ENCODE assay signal across 18 mouse cellular contexts in genomic region chrX:99556876-99557354, GRCm38 (mm10).
DNase-seq lines count a peak whose midpoint lies in the region; ATAC-seq and TF ChIP-seq lines count a peak whose summit lies in the region.
"Had no signal": no experiment of that assay in that cellular context is flagged by ENCODE, and none has a peak within 500 bp of the region (broad histone marks: within the 10 kb centered on the region; RNA-seq: fewer than 3 reads in every experiment).

No protein-coding gene starts in this region.

- H3K4me3 ChIP-seq in hindbrain, embryonic 11.5 days (ENCODE audit: low read depth, low read length) = no peak overlapping the region
- H3K4me3 ChIP-seq in hindbrain, embryonic 16.5 days (ENCODE audit: low read length) = no peak overlapping the region
- H3K4me3 ChIP-seq in ES-E14 (ENCODE audit: insufficient read depth in 1 of 2, low read depth in 1 of 2, low read length in 2 of 2, poor library complexity in 1 of 2, severe bottlenecking in 1 of 2) = no peak overlapping the region
- H3K4me3 ChIP-seq in forebrain, embryonic 13.5 days = no peak overlapping the region
- no peak overlapping the region for H3K4me3 ChIP-seq in midbrain, embryonic 13.5 days (replicated peaks)
- H3K4me3 ChIP-seq: heart, embryonic 12.5 days; liver, embryonic 15.5 days had no signal

- no peaks in the 10 kb centered on the region for H3K4me1 ChIP-seq in hindbrain, embryonic 11.5 days (replicated peaks; ENCODE audit: control insufficient read depth, insufficient read depth, low read length)
- no peaks in the 10 kb centered on the region; the same call in 1 of the 2 replicates for H3K4me1 ChIP-seq in hindbrain, embryonic 16.5 days (ENCODE audit: control insufficient read depth, insufficient read depth, low read depth, low read length)
- peaks cover 4 to 7% of the 10 kb centered on the region in 2 experiments; a peak in 2 of 4 replicates for H3K4me1 ChIP-seq in ES-E14 (ENCODE audit: control insufficient read depth in 2 of 2, insufficient read depth in 2 of 2, low read length in 2 of 2, poor library complexity in 1 of 2)
- H3K4me1 ChIP-seq in forebrain, embryonic 13.5 days = peaks cover 53% of the 10 kb centered on the region
- H3K4me1 ChIP-seq in midbrain, embryonic 13.5 days (replicated peaks) = peaks cover 27% of the 10 kb centered on the region
- H3K4me1 ChIP-seq: liver, embryonic 15.5 days had no signal

- no peak overlapping the region for H3K9ac ChIP-seq in hindbrain, embryonic 11.5 days (ENCODE audit: low read depth, low read length)
- H3K9ac ChIP-seq in hindbrain, embryonic 16.5 days (ENCODE audit: low read depth, low read length) = no peak overlapping the region
- no peak overlapping the region for H3K9ac ChIP-seq in ES-E14 (ENCODE audit: insufficient read depth, low read depth, low read length, poor library complexity, severe bottlenecking)
- H3K9ac ChIP-seq in forebrain, embryonic 13.5 days = no peak overlapping the region
- no peak overlapping the region for H3K9ac ChIP-seq in midbrain, embryonic 13.5 days (replicated peaks)
- H3K9ac ChIP-seq: heart, embryonic 12.5 days; liver, embryonic 15.5 days had no signal

- peaks cover 35% of the 10 kb centered on the region; the same call in 1 of the 2 replicates for H3K27me3 ChIP-seq in hindbrain, embryonic 11.5 days (ENCODE audit: control insufficient read depth, insufficient read depth, low read length)
- peaks cover 18% of the 10 kb centered on the region; the same call in 1 of the 2 replicates for H3K27me3 ChIP-seq in hindbrain, embryonic 16.5 days (replicated peaks; ENCODE audit: control insufficient read depth, insufficient read depth, low read length)
- peaks cover 38% of the 10 kb centered on the region; the same call in 1 of the 2 replicates for H3K27me3 ChIP-seq in forebrain, embryonic 13.5 days
- peaks cover 92% of the 10 kb centered on the region for H3K27me3 ChIP-seq in midbrain, embryonic 13.5 days

- peak; percentile 28 for DNase-seq in hindbrain, embryonic 11.5 days (ENCODE audit: low spot score)
- peak; percentile 61 for DNase-seq in ES-E14 (ENCODE audit: low read depth, low spot score)
- no peak for DNase-seq in adrenal gland, postnatal 14 days
- no peak for DNase-seq in heart, adult 9 months (ENCODE audit: low spot score in 2 of 2)
- DNase-seq in spleen, postnatal 36 days (ENCODE audit: low spot score in 2 of 2) = no peak
- DNase-seq: cerebellum, adult 11 months; cerebellum, postnatal 25 days; gastrocnemius, postnatal 36 days; kidney, postnatal 4 days; lung, postnatal 10 days; right cerebral cortex, postnatal 4 days; thymus, postnatal 4 days had no signal

- WGBS in hindbrain, embryonic 11.5 days = 18% methylated on average over 8 of the region's 8 CpGs
- WGBS in hindbrain, embryonic 16.5 days = 25% methylated on average over 8 of the region's 8 CpGs
- WGBS in forebrain, embryonic 13.5 days = 7% methylated on average over 8 of the region's 8 CpGs
- WGBS in midbrain, embryonic 13.5 days = 24% methylated on average over 8 of the region's 8 CpGs

- in situ Hi-C loops in ES-E14 (cut with MboI; ENCODE audit: low sequenced_read_pairs in 2 of 2, unreplicated experiment in 2 of 2) = no loop called here

- peak; percentile 65 for ATAC-seq in hindbrain, embryonic 11.5 days (ENCODE audit: low FRiP score)
- ATAC-seq in hindbrain, embryonic 16.5 days = no peak
- ATAC-seq in forebrain, embryonic 13.5 days = peak; percentile 11
- peak; percentile 51 for ATAC-seq in midbrain, embryonic 13.5 days
- ATAC-seq: Patski had no signal

- H3K4me2 ChIP-seq in hindbrain, embryonic 11.5 days (replicated peaks; ENCODE audit: low read depth, low read length) = no peak overlapping the region
- H3K4me2 ChIP-seq in hindbrain, embryonic 16.5 days (ENCODE audit: low read length) = no peak overlapping the region
- peak overlapping the region; percentile 33; the same call in 1 of the 2 replicates for H3K4me2 ChIP-seq in forebrain, embryonic 13.5 days
- 0 out of 2 replicates have a peak overlapping the region, but pooled peaks have one; percentile 12 for H3K4me2 ChIP-seq in midbrain, embryonic 13.5 days (replicated peaks)
- H3K4me2 ChIP-seq: heart, embryonic 12.5 days; liver, embryonic 15.5 days had no signal

- H3K27ac ChIP-seq in hindbrain, embryonic 11.5 days (ENCODE audit: low read depth, low read length) = peak overlapping the region; percentile 42; the same call in 1 of the 2 replicates
- no peak overlapping the region for H3K27ac ChIP-seq in hindbrain, embryonic 16.5 days (ENCODE audit: low read depth, low read length)
- 0 out of 2 replicates have a peak overlapping the region, but pooled peaks have one; percentile 60 for H3K27ac ChIP-seq in ES-E14 (ENCODE audit: insufficient read depth, low read depth, low read length, poor library complexity, severe bottlenecking)
- peak overlapping the region; percentile 84 for H3K27ac ChIP-seq in forebrain, embryonic 13.5 days
- peak overlapping the region; percentile 58; the same call in 1 of the 2 replicates for H3K27ac ChIP-seq in midbrain, embryonic 13.5 days
- H3K27ac ChIP-seq: liver, embryonic 15.5 days had no signal

- no peaks in the 10 kb centered on the region for H3K36me3 ChIP-seq in hindbrain, embryonic 11.5 days (ENCODE audit: control insufficient read depth, insufficient read depth, low read length)
- H3K36me3 ChIP-seq in hindbrain, embryonic 16.5 days (ENCODE audit: control insufficient read depth, insufficient read depth, low read length) = no peaks in the 10 kb centered on the region
- no peaks in the 10 kb centered on the region for H3K36me3 ChIP-seq in ES-E14 (ENCODE audit: control insufficient read depth, insufficient read depth, low read length, poor library complexity, severe bottlenecking)
- H3K36me3 ChIP-seq in forebrain, embryonic 13.5 days (ENCODE audit: poor library complexity, severe bottlenecking) = no peaks in the 10 kb centered on the region
- H3K36me3 ChIP-seq in midbrain, embryonic 13.5 days = no peaks in the 10 kb centered on the region
- H3K36me3 ChIP-seq: heart, embryonic 12.5 days; liver, embryonic 15.5 days had no signal

- H3K9me3 ChIP-seq in hindbrain, embryonic 11.5 days (ENCODE audit: control insufficient read depth, low read length) = no peaks in the 10 kb centered on the region
- no peaks in the 10 kb centered on the region for H3K9me3 ChIP-seq in hindbrain, embryonic 16.5 days (ENCODE audit: control insufficient read depth, low read length)
- no peaks in the 10 kb centered on the region for H3K9me3 ChIP-seq in ES-E14 (ENCODE audit: control insufficient read depth, insufficient read depth, low read depth, low read length)
- no peaks in the 10 kb centered on the region for H3K9me3 ChIP-seq in forebrain, embryonic 13.5 days (replicated peaks)
- H3K9me3 ChIP-seq in midbrain, embryonic 13.5 days = no peaks in the 10 kb centered on the region
- H3K9me3 ChIP-seq: heart, embryonic 12.5 days; liver, embryonic 15.5 days had no signal

TF ChIP-seq in ES-E14, 5 proteins besides CTCF, POLR2A, EP300 and RAD21:
- no peak for TF ChIP-seq HCFC1 (IDR thresholded peaks at IDR 0.05; ENCODE audit: borderline replicate concordance, insufficient read depth, low read length)
- peak; percentile 96 for TF ChIP-seq ZNF384 (IDR thresholded peaks at IDR 0.05; ENCODE audit: low read depth, low read length)
- TF ChIP-seq MAFK (IDR thresholded peaks at IDR 0.05; ENCODE audit: insufficient read depth, low read depth, low read length) = no peak
- no peak; the same call in 1 of the 2 replicates for TF ChIP-seq CHD2 (IDR thresholded peaks at IDR 0.05; ENCODE audit: low read depth, low read length)
- TF ChIP-seq ZC3H11A (IDR thresholded peaks at IDR 0.05; ENCODE audit: borderline replicate concordance, low read depth, low read length) = no peak

Comparison
In these comparisons a context has a peak if more than half of its experiments do, and no peak if none do; other contexts are left out.
1. DNase-seq: peak in hindbrain, embryonic 11.5 days (single experiment) and ES-E14 (single experiment); none in adrenal gland, postnatal 14 days (single experiment), heart, adult 9 months (0 of 2) and spleen, postnatal 36 days (0 of 2).
2. H3K4me2 ChIP-seq: peak in forebrain, embryonic 13.5 days (single experiment) and midbrain, embryonic 13.5 days (single experiment); none in hindbrain, embryonic 11.5 days (single experiment) and hindbrain, embryonic 16.5 days (single experiment).